Mouse (Mus musculus): ENCODE measurements around the gene Dennd2a. TPM values are rescaled to one million over a fixed set of nuclear protein-coding genes. Genes with fewer than 3 reads are reported as not detected.

Dennd2a gene
- polyA plus RNA-seq, 1 experiment from 2014 or later, result 15.6 TPM

- Histone ChIP-seq H3K4me2 (ENCODE audit: low read length) (no peak overlapping the region), H3K9me3 (replicated peaks; ENCODE audit: control insufficient read depth, low read length, poor library complexity, severe bottlenecking) (no peaks in the 10 kb centered on the region), H3K27ac (ENCODE audit: low read length) (no peak overlapping the region; the same call in 1 of the 2 replicates), H3K4me1 (ENCODE audit: control insufficient read depth, insufficient read depth, low read length) (peaks cover 21% of the 10 kb centered on the region), H3K27me3 (ENCODE audit: control insufficient read depth, insufficient read depth, low read depth, low read length) (no peaks in the 10 kb centered on the region), H3K4me3 (ENCODE audit: low read depth, low read length) (no peak overlapping the region), H3K36me3 (ENCODE audit: control insufficient read depth, insufficient read depth, low read length) (peaks cover 5% of the 10 kb centered on the region), H3K9ac (ENCODE audit: low read depth, low read length) (no peak overlapping the region)
- no peak for ATAC-seq
- WGBS, result 65% methylated on average over 1 of the region's 1 CpGs
Measured at GRCm38 (mm10) chr6:39414106-39414505, 143.6 kb downstream of the Dennd2a start.

Other genes with a start within 250 kb of the Dennd2a start
- gene Slc37a3, start 180.2 kb downstream of the Dennd2a start, polyA plus RNA-seq (2015; fragmentation: Nextera tagmentation; extraction: Ambion mirVana), result 64.9 and 67.9 TPM in 2 replicates
- 0.35 TPM in 1 of 2 replicates, not detected in the other for gene Rab19, start 176.7 kb downstream of the Dennd2a start, polyA plus RNA-seq (2015; fragmentation: Nextera tagmentation; extraction: Ambion mirVana)
- gene Mkrn1, start 137.4 kb downstream of the Dennd2a start, polyA plus RNA-seq (2015; fragmentation: Nextera tagmentation; extraction: Ambion mirVana), result 258 and 268 TPM in 2 replicates
- 47.2 and 50.3 TPM in 2 replicates for gene Adck2, start 16.0 kb upstream of the Dennd2a start, polyA plus RNA-seq (2015; fragmentation: Nextera tagmentation; extraction: Ambion mirVana)
- 0.70 and 2.1 TPM in 2 replicates for gene Gm42420, start 27.9 kb upstream of the Dennd2a start, polyA plus RNA-seq (2015; fragmentation: Nextera tagmentation; extraction: Ambion mirVana)
- gene Ndufb2, start 34.7 kb upstream of the Dennd2a start, polyA plus RNA-seq (2015; fragmentation: Nextera tagmentation; extraction: Ambion mirVana), result 390 and 451 TPM in 2 replicates
- 25.2 and 26.7 TPM in 2 replicates for gene Braf, start 167.6 kb upstream of the Dennd2a start, polyA plus RNA-seq (2015; fragmentation: Nextera tagmentation; extraction: Ambion mirVana)

All from midbrain, embryonic 16.5 days (tissue).